Comparison of ENCODE assay signal across 8 mouse cellular contexts in the genomic region with DNA sequence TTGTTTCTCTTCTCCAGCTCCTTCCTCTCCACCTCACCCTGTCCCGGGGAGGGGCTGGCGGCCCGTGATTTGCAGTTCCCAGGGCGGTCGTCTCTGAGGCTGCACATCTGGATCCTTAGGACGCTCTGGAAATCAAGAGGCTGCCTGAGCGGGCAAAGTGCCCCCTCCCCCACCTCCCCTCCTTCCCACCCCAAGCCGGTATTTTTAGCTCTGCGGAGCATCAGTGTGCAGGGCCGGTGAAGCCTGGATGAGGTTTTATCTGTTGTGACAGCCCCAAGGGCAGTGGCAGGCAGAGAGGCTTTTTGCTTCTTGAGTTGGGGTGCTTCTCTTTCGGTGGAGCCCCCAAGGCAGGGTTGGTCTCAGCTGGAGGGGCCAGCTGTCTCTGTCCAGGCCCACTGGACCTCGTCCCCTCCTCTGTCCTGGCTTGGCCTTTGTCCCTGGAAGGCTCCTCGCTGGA. TPM values are rescaled to one million over a fixed set of nuclear protein-coding genes. Genes with fewer than 3 reads are reported as not detected.
DNase-seq lines count a peak whose midpoint lies in the region; ATAC-seq and TF ChIP-seq lines count a peak whose summit lies in the region.

No protein-coding gene starts in this region.

- 5% methylated on average over 13 of the region's 13 CpGs for WGBS in heart, adult 2 months
- WGBS in intestine, postnatal 0 days, result 24% methylated on average over 13 of the region's 13 CpGs
- WGBS in midbrain, embryonic 14.5 days, result 1% methylated on average over 13 of the region's 13 CpGs

- 0 out of 2 replicates have a peak overlapping the region, but pooled peaks have one; percentile 21 for H3K4me2 ChIP-seq in intestine, postnatal 0 days (replicated peaks; ENCODE audit: low read depth)
- peak overlapping the region; percentile 26 for H3K4me2 ChIP-seq in midbrain, embryonic 14.5 days (ENCODE audit: low read length)

- no peak for TF ChIP-seq EP300 in heart, adult 2 months (IDR thresholded peaks at IDR 0.05; ENCODE audit: insufficient read depth, low read depth, low read length)

- no peak for TF ChIP-seq POLR2A in heart, adult 2 months (IDR thresholded peaks at IDR 0.05; ENCODE audit: insufficient read depth, low read depth, low read length)

- 0 out of 2 replicates have a peak overlapping the region, but pooled peaks have one; percentile 11 for H3K9ac ChIP-seq in ES-E14 (ENCODE audit: insufficient read depth, low read depth, low read length, poor library complexity, severe bottlenecking)
- H3K9ac ChIP-seq in heart, adult 2 months (ENCODE audit: low read depth, low read length), result peak overlapping the region; percentile 41
- no peak overlapping the region for H3K9ac ChIP-seq in intestine, postnatal 0 days (ENCODE audit: low read depth, low read length)
- H3K9ac ChIP-seq in midbrain, embryonic 14.5 days (replicated peaks; ENCODE audit: low read length), result peak overlapping the region; percentile 13; the same call in 1 of the 2 replicates

- H3K27me3 ChIP-seq in heart, adult 2 months (ENCODE audit: control insufficient read depth, insufficient read depth, low read length), result no peaks in the 10 kb centered on the region
- no peaks in the 10 kb centered on the region for H3K27me3 ChIP-seq in intestine, postnatal 0 days (replicated peaks; ENCODE audit: control insufficient read depth, insufficient read depth, low read length)
- H3K27me3 ChIP-seq in midbrain, embryonic 14.5 days (ENCODE audit: control insufficient read depth, insufficient read depth, low read length), result no peaks in the 10 kb centered on the region

- no peaks in the 10 kb centered on the region for H3K36me3 ChIP-seq in ES-E14 (ENCODE audit: control insufficient read depth, insufficient read depth, low read length, poor library complexity, severe bottlenecking)
- H3K36me3 ChIP-seq in heart, adult 2 months (ENCODE audit: control insufficient read depth, insufficient read depth, low read length), result no peaks in the 10 kb centered on the region
- no peaks in the 10 kb centered on the region for H3K36me3 ChIP-seq in intestine, postnatal 0 days (ENCODE audit: control insufficient read depth, insufficient read depth)
- no peaks in the 10 kb centered on the region for H3K36me3 ChIP-seq in midbrain, embryonic 14.5 days (ENCODE audit: control insufficient read depth, insufficient read depth, low read length)

- in situ Hi-C loops in ES-E14 (cut with MboI; ENCODE audit: low sequenced_read_pairs in 2 of 2, unreplicated experiment in 2 of 2), result no loop called here

- TF ChIP-seq CTCF in heart, adult 2 months (IDR thresholded peaks at IDR 0.05), result no peak
- TF ChIP-seq CTCF in intestine, postnatal 0 days (IDR thresholded peaks at IDR 0.05; ENCODE audit: low read depth), result no peak

- H3K79me2 ChIP-seq in heart, adult 2 months (replicated peaks; ENCODE audit: control insufficient read depth, insufficient read depth, low read length), result no peaks in the 10 kb centered on the region

- peak; percentile 28; the same call in 1 of the 2 replicates for ATAC-seq in intestine, postnatal 0 days
- ATAC-seq in midbrain, embryonic 14.5 days (ENCODE audit: low FRiP score, low TSS enrichment), result peak; percentile 47; the same call in 1 of the 2 replicates

- H3K4me1 ChIP-seq in ES-E14 (ENCODE audit: control insufficient read depth in 2 of 2, insufficient read depth in 2 of 2, low read length in 2 of 2, poor library complexity in 1 of 2), result peaks cover 6 to 21% of the 10 kb centered on the region in 2 experiments
- H3K4me1 ChIP-seq in heart, adult 2 months (ENCODE audit: control insufficient read depth, insufficient read depth, low read length), result peaks cover 11% of the 10 kb centered on the region
- no peaks in the 10 kb centered on the region for H3K4me1 ChIP-seq in intestine, postnatal 0 days (replicated peaks; ENCODE audit: control insufficient read depth, insufficient read depth, low read length)
- peaks cover 76% of the 10 kb centered on the region for H3K4me1 ChIP-seq in midbrain, embryonic 14.5 days (ENCODE audit: control insufficient read depth, insufficient read depth, low read length)

- intact Hi-C loops in heart, adult 2 months (cut with DNase I), result loop anchor here (5.0 kb wide), 1 partner anchor 140 kb away; no protein-coding TSS in a partner anchor

- H3K27ac ChIP-seq in ES-E14 (ENCODE audit: insufficient read depth, low read depth, low read length, poor library complexity, severe bottlenecking), result no peak overlapping the region
- peak overlapping the region; percentile 81 for H3K27ac ChIP-seq in heart, adult 2 months
- H3K27ac ChIP-seq in intestine, postnatal 0 days (ENCODE audit: low read depth, low read length), result peak overlapping the region; percentile 73
- peak overlapping the region; percentile 100 for H3K27ac ChIP-seq in midbrain, embryonic 14.5 days (replicated peaks; ENCODE audit: low read depth, low read length)

- H3K9me3 ChIP-seq in ES-E14 (ENCODE audit: control insufficient read depth, insufficient read depth, low read depth, low read length), result no peaks in the 10 kb centered on the region
- no peaks in the 10 kb centered on the region for H3K9me3 ChIP-seq in intestine, postnatal 0 days (ENCODE audit: control insufficient read depth)
- H3K9me3 ChIP-seq in midbrain, embryonic 14.5 days (ENCODE audit: control insufficient read depth, low read length), result no peaks in the 10 kb centered on the region

- H3K4me3 ChIP-seq in ES-E14 (ENCODE audit: insufficient read depth in 1 of 2, low read depth in 1 of 2, low read length in 2 of 2, poor library complexity in 1 of 2, severe bottlenecking in 1 of 2), result 0 out of 4 replicates have a peak overlapping the region, but pooled peaks of 1 of the 2 experiments have one; percentile 5
- H3K4me3 ChIP-seq in heart, adult 2 months, result no peak overlapping the region
- no peak overlapping the region for H3K4me3 ChIP-seq in intestine, postnatal 0 days (ENCODE audit: low read depth, low read length)
- no peak overlapping the region for H3K4me3 ChIP-seq in midbrain, embryonic 14.5 days (replicated peaks; ENCODE audit: low read depth, low read length)

- no peak for DNase-seq in ES-E14 (ENCODE audit: low read depth, low spot score)
- DNase-seq in embryo, embryonic 10 days (ENCODE audit: low spot score), result peak; percentile 77
- peak; percentile 61 to 64 for DNase-seq in heart, adult 2 months
- DNase-seq in midbrain, embryonic 14.5 days, result peak; percentile 78
- DNase-seq in urinary bladder, adult 2 months (ENCODE audit: low spot score), result no peak
- DNase-seq in ovary, postnatal 14 days (ENCODE audit: low spot score), result no peak
- no peak for DNase-seq in adrenal gland, adult 8-10 months

TF ChIP-seq in ES-E14, 5 proteins besides CTCF, POLR2A, EP300 and RAD21:
- TF ChIP-seq MAFK (IDR thresholded peaks at IDR 0.05; ENCODE audit: insufficient read depth, low read depth, low read length) (no peak), ZNF384 (IDR thresholded peaks at IDR 0.05; ENCODE audit: low read depth, low read length) (no peak), ZC3H11A (IDR thresholded peaks at IDR 0.05; ENCODE audit: borderline replicate concordance, low read depth, low read length) (no peak), CHD2 (IDR thresholded peaks at IDR 0.05; ENCODE audit: low read depth, low read length) (no peak), HCFC1 (IDR thresholded peaks at IDR 0.05; ENCODE audit: borderline replicate concordance, insufficient read depth, low read length) (no peak)

RNA-seq across cellular contexts. Expression of gene Cstad, which starts 57.8 kb away (rescaled TPM):
- total RNA-seq in ES-E14 (2012; rRNA removed), result 0.54 TPM in 1 of 2 replicates, not detected in the other
- 1 to 10 TPM in 1 of 2 experiments, under 1 TPM in 1; 0.73 to 1.0 TPM for total RNA-seq in heart, adult 2 months (2021)
- 0.32 and 0.76 TPM in 2 replicates for polyA plus RNA-seq in heart, adult 2 months (2012; rRNA removed)
- 0.53 and 0.63 TPM in 2 replicates for polyA plus RNA-seq in intestine, postnatal 0 days (2015; fragmentation: Nextera tagmentation; extraction: Ambion mirVana)
- polyA plus RNA-seq in midbrain, embryonic 14.5 days (2014; fragmentation: Nextera tagmentation; extraction: Ambion mirVana), result 0.46 and 1.2 TPM in 2 replicates
- polyA plus RNA-seq in urinary bladder, adult 2 months (2012; rRNA removed), result 5.8 and 6.3 TPM in 2 replicates
- total RNA-seq in adrenal gland, adult 8-10 months (2022), result 1 to 10 TPM in 3 of 4 experiments, under 1 TPM in 1; 0.81 to 7.0 (median 4.1) TPM

Comparison
In these comparisons a context has a peak if more than half of its experiments do, and no peak if none do; other contexts are left out.
1. DNase-seq: peak in embryo, embryonic 10 days (single experiment), heart, adult 2 months (2 of 2) and midbrain, embryonic 14.5 days (single experiment); none in ES-E14 (single experiment), urinary bladder, adult 2 months (single experiment), ovary, postnatal 14 days (single experiment) and adrenal gland, adult 8-10 months (single experiment).